Mouse (Mus musculus) heart, embryonic 11.5 days (tissue): ENCODE measurements around the gene Trim40. TPM values are rescaled to one million over a fixed set of nuclear protein-coding genes. Genes with fewer than 3 reads are reported as not detected.

Experiments used
- ATAC-seq: fragments of 200-750 bp; cut with Nextera tagmentation; replicated peaks from 2 replicates; pipeline ENCODE4 v1.8.0; 2017; ENCODE audit warnings: moderate library complexity; ENCODE audit not compliant: insufficient number of reproducible peaks, low FRiP score, low TSS enrichment
- H3K27ac ChIP-seq: fragments of 300-500 bp; sonication (generic); 2 replicates; pipeline ENCODE4 v1.5.1; 2014; ENCODE audit warnings: mild to moderate bottlenecking, low read depth, low read length
- H3K27me3 ChIP-seq: fragments of 300-500 bp; sonication (generic); 2 replicates; pipeline ENCODE4 v1.6.1; 2014; ENCODE audit warnings: mild to moderate bottlenecking, low read length, mixed read lengths; ENCODE audit not compliant: control insufficient read depth, insufficient read depth
- H3K36me3 ChIP-seq: fragments of 300-500 bp; sonication (generic); 2 replicates; pipeline ENCODE4 v1.6.1; 2014; ENCODE audit warnings: mild to moderate bottlenecking, low read length, moderate library complexity, mixed read lengths; ENCODE audit not compliant: control insufficient read depth, insufficient read depth
- H3K4me1 ChIP-seq: fragments of 300-500 bp; sonication (generic); 2 replicates; pipeline ENCODE4 v1.6.1; 2014; ENCODE audit warnings: low read length; ENCODE audit not compliant: control insufficient read depth, insufficient read depth
- H3K4me2 ChIP-seq: fragments of 300-500 bp; sonication (generic); 2 replicates; pipeline ENCODE4 v1.6.1; 2014; ENCODE audit warnings: mild to moderate bottlenecking, moderate library complexity
- H3K4me3 ChIP-seq: fragments of 300-500 bp; sonication (generic); 2 replicates; pipeline ENCODE4 v1.5.1; 2014; ENCODE audit warnings: low read depth, low read length
- H3K9ac ChIP-seq: fragments of 300-500 bp; sonication (generic); 2 replicates; pipeline ENCODE4 v1.6.1; 2014; ENCODE audit warnings: mild to moderate bottlenecking, low read depth, low read length, moderate library complexity
- H3K9me3 ChIP-seq: fragments of 300-500 bp; sonication (generic); replicated peaks from 2 replicates; pipeline ENCODE4 v1.6.1; 2016; ENCODE audit warnings: low read length; ENCODE audit not compliant: control insufficient read depth
- WGBS: fragments of 180-500 bp; shearing (Covaris S2); extraction: QIAGEN DNeasy Blood & Tissue Kit; methylation state at CpG from one replicate; pipeline ENCODE4 v1.1.7; 2014; ENCODE audit not compliant: insufficient replicate concordance; 5-methylcytosine and 5-hydroxymethylcytosine counted together
- polyA plus RNA-seq: library from polyadenylated mRNA; unstranded; fragments of >200 nt; fragmentation: Nextera tagmentation; extraction: Ambion mirVana; gene quantifications from 2 replicates; pipeline ENCODE4 v1.2.1, GENCODE M21; 2014

The Trim40 gene
- polyA plus RNA-seq, 1 experiment from 2014 or later, result not detected

DNA sequence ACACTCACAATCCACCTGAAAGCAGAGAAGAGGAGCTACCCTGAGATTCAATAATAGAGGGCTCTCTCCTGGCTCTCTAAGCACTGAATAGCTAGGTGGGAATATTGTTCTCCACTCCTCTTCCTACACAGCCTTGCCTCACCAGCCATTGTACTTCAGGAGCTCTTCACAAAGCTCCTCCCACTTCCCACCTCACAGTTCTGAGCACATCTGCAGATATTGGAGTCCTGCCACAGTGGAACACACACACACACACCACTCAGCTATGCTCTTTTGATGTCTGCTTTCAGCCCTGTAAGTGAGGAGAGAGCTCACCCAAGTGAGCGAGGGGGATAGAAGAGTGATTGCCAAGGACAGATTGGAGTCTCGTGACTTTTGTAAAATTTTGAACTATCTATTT lies 6.6 kb downstream of the Trim40 start:
- Histone ChIP-seq H3K4me3 (no peak overlapping the region), H3K9ac (no peak overlapping the region), H3K27me3 (no peaks in the 10 kb centered on the region), H3K9me3 (no peaks in the 10 kb centered on the region), H3K36me3 (no peaks in the 10 kb centered on the region), H3K27ac (no peak overlapping the region), H3K4me1 (no peaks in the 10 kb centered on the region), H3K4me2 (no peak overlapping the region)
- 79% methylated on average over 2 of the region's 2 CpGs for WGBS
- ATAC-seq, result no peak

DNA sequence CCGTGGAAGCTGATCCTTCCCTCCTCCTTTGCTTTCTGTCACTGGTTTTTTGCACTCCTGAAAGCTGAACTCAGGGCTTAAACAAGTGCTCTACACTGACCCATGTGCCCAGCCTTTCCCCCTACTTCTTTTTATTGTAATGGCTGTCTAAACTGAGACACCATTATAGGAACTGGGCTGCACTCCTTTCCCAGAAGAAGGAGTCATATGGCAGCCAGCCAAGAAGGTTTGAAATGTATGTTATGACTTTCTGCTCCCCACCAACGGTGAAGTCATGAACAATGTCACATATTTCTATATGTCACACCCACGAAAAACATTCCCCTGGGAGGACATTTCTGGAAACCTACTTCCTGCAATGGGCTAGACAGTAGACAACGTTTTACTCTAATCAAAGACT lies 15.3 kb downstream of the Trim40 start:
- no peak for ATAC-seq
- Histone ChIP-seq H3K27ac (no peak overlapping the region), H3K27me3 (peaks cover 2% of the 10 kb centered on the region; the same call in 1 of the 2 replicates), H3K9me3 (no peaks in the 10 kb centered on the region), H3K9ac (no peak overlapping the region), H3K4me2 (no peak overlapping the region), H3K36me3 (no peaks in the 10 kb centered on the region), H3K4me1 (no peaks in the 10 kb centered on the region), H3K4me3 (no peak overlapping the region)
- WGBS, result 55% methylated on average over 4 of the region's 4 CpGs

DNA sequence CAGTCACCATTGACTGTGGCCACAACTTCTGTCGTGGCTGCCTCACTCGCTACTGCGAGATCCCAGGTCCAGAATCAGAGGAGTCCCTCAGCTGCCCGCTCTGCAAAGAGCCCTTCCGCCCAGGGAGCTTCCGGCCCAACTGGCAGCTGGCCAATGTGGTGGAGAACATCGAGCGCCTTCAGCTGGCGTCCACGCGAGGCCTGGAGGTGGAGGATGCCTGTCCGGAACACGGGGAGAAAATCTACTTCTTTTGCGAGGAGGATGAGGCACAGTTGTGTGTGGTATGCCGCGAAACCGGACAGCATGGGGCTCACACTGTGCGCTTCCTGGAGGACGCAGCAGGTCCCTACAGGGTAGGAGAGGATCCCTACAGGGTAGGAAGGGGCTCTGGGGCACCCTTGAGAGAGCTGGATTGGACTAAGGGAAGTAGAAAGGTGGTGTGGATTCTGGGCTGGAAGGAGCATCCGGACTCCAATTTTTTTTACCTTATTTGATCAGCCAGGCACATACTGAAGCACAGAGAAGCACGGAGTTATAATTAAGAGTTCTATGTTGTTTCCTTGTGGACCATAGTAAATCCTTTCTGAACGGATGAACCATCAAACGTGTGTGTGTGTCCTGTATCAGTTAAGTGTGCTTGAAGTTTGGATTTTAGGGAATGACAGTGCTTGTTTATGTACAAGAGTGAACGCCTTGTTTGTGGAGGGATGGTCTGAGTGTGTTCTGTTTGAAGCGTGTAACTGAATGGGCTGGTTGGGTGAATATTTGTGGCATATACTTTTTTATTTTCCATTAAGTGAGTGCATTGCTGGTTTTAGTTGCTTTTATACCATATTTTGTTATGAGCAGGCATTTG lies 19.7 kb downstream of the Trim40 start:
- H3K27me3 ChIP-seq, result peaks cover 24% of the 10 kb centered on the region
- H3K9me3 ChIP-seq, result no peaks in the 10 kb centered on the region
- 62% methylated on average over 25 of the region's 25 CpGs for WGBS
- H3K4me1 ChIP-seq, result peaks cover 3% of the 10 kb centered on the region; the same call in 1 of the 2 replicates
- 0 out of 2 replicates have a peak, but pooled peaks have one; percentile 20 for ATAC-seq
- H3K36me3 ChIP-seq, result no peaks in the 10 kb centered on the region
- peak overlapping the region; percentile 29 for H3K4me2 ChIP-seq
- peak overlapping the region; percentile 70 for H3K27ac ChIP-seq
- peak overlapping the region; percentile 62 for H3K9ac ChIP-seq
- peak overlapping the region; percentile 39 for H3K4me3 ChIP-seq

DNA sequence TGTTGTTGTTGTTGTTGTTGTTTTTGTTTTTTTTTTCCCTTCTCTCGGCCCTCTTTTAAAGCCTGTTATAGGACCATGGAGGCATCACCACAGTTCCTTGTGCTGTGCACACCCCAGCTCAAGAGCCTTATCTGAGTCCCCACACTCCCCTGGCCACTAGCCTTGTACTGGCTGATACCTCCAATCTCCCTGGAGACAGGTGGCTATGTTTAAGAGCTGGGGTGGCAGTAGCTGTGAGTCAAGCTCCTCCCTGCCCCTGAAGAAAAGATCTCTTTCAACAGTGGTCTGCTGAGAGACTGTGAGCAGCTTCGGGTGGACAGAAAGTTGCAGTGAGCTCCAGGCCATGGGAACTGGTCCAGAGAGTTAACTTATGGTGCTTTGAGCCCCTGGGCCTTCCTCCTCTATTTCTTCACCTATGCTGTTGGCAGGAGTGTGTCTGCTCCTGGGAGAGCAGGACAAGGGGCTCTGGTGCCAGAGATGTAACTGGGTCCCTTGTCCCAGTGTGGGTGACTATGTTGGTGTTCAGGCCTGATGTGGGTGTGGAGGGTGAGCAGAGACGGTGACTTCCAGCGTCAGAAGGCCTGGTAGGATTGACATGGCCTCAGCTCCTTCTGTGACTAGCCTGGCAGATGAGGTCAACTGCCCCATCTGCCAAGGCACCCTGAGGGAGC lies 20.5 kb downstream of the Trim40 start, which contains the start of gene Trim10:
Gene Trim10, plus strand, starts transcription at position 291 of the 671 bp plus-strand sequence.
- Histone ChIP-seq H3K9ac (peak within 1 kb of the TSS; percentile 62), H3K4me3 (peak within 1 kb of the TSS; percentile 39), H3K27me3 (peaks cover 31% of the 10 kb centered on the region), H3K36me3 (no peaks in the 10 kb centered on the region), H3K4me1 (peaks cover 3% of the 10 kb centered on the region; the same call in 1 of the 2 replicates), H3K4me2 (peak within 1 kb of the TSS; percentile 29), H3K27ac (peak within 1 kb of the TSS; percentile 70), H3K9me3 (no peaks in the 10 kb centered on the region)
- ATAC-seq, result peak; percentile 91
- 66% methylated on average over 4 of the region's 4 CpGs for WGBS

DNA sequence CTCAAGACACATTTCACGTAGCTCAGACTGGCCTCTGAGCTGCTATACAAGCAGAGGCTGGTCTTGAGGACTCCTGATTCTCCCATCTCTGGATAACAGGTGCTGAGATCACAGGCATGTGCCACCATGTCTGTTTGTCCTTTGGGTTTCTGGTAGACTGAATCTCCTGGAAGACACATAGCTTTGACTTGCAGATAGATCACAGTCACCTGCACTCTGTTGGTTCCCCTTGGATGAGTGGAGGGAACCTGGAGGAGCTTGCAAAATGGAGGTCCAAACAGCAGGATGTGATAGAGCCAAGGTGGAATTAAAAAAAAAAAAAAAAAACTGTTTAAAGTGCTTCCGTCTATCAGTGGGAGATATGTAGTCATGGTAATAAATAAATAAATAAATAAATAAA lies 21.1 kb downstream of the Trim40 start:
- H3K36me3 ChIP-seq, result no peaks in the 10 kb centered on the region
- ATAC-seq, result no peak
- 73% methylated on average over 2 of the region's 2 CpGs for WGBS
- H3K4me2 ChIP-seq, result no peak overlapping the region
- H3K4me1 ChIP-seq, result peaks cover 3% of the 10 kb centered on the region; the same call in 1 of the 2 replicates
- peak overlapping the region; percentile 66 for H3K27ac ChIP-seq
- H3K9ac ChIP-seq, result no peak overlapping the region
- H3K9me3 ChIP-seq, result no peaks in the 10 kb centered on the region
- H3K4me3 ChIP-seq, result no peak overlapping the region
- H3K27me3 ChIP-seq, result peaks cover 34% of the 10 kb centered on the region

DNA sequence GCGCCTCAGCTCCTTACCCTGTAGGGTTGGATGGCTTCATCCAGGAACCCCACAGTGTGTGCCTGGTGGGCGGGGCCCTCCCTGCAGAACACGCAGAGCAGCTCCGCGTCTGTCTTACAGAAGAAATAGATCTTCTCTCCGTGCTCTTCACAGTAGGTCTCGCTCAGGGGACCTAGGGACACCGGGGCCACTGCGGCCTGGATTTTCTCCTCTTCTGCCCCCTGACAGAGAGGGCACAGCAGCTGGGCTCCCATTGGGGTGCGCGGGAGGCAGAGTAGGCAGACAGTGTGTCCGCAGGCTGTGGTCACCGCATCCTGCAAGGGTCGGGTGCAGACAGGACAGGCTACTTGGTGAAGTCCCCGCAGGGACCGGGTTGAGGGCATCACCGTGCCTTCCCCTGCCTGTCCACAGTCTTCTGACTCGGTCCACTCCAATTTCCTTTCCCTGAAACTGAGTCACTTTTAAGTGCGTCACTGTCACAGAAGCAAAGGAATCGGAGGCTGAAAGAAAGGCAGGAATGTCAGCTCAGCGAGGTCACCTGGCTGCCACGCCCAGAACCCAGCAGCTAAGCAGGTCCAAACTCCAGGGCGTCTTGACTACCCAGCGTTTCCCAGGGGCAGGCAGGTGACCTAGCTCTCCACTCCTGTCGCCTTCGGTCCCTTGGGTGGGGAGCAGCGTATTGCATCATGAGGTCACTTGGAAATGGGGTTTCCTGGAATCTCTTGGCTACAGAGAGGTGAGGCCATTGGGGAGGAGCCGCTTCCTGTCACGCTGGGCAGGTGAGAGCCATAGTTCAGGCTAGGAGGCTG lies 23.0 kb downstream of the Trim40 start, which contains the start of gene Trim15:
Gene Trim15, minus strand, starts transcription at position 492 of the 809 bp plus-strand sequence.
- H3K9me3 ChIP-seq, result no peaks in the 10 kb centered on the region
- WGBS, result 12% methylated on average over 29 of the region's 29 CpGs
- H3K27me3 ChIP-seq, result peaks cover 39% of the 10 kb centered on the region
- ATAC-seq, result peak; percentile 70
- peak within 1 kb of the TSS; percentile 21 for H3K4me3 ChIP-seq
- no peaks in the 10 kb centered on the region for H3K36me3 ChIP-seq
- H3K27ac ChIP-seq, result no peak within 1 kb of the TSS
- peak within 1 kb of the TSS; percentile 4; the same call in 1 of the 2 replicates for H3K9ac ChIP-seq
- peaks cover 3% of the 10 kb centered on the region; the same call in 1 of the 2 replicates for H3K4me1 ChIP-seq
- peak within 1 kb of the TSS; percentile 52 for H3K4me2 ChIP-seq

DNA sequence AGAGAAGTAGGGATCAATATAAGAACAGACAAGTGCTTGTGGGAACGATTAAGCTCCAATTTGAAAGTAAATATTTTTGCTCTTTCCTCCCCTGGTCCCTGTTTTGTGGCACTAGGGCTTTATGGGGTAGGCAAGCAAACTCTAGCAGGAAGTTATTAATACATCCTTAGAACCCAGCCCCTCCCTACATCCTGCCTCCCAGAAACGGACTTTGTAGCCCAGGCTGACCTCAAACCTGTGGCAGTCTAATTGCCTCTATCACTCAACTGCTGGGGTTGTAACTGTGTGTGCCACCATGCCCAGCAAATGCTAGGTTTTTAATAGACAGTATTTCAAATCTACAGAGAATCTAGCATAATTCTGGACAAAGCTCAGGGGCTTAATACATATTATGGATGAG lies 28.2 kb downstream of the Trim40 start:
- 65% methylated on average over 2 of the region's 2 CpGs for WGBS
- H3K9me3 ChIP-seq, result no peaks in the 10 kb centered on the region
- H3K27me3 ChIP-seq, result peaks cover 23% of the 10 kb centered on the region
- peaks cover 2% of the 10 kb centered on the region; the same call in 1 of the 2 replicates for H3K4me1 ChIP-seq
- no peak overlapping the region for H3K9ac ChIP-seq
- H3K36me3 ChIP-seq, result peaks cover 14% of the 10 kb centered on the region
- no peak for ATAC-seq
- H3K4me3 ChIP-seq, result no peak overlapping the region
- no peak overlapping the region for H3K27ac ChIP-seq
- no peak overlapping the region for H3K4me2 ChIP-seq

DNA sequence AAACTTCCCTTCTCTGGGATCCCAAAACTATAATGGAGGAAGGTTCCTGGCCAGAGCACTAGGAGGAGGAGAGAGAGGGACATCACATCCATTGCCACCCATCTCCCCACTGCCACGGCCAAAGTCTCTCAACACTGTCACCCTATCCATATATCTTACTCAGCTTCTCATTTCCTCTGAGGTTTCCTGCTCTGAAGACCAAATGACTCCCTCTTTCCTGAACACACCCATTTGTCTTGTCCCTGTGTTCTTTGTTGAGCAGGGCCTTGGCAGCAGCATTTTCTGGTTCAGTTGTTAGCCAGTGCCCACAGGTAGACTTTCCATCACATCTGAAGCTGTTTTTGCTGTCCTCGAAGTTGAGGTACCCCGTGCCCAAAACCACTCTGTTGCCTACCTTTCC lies 31.7 kb downstream of the Trim40 start:
- H3K4me1 ChIP-seq, result no peaks in the 10 kb centered on the region
- no peaks in the 10 kb centered on the region for H3K9me3 ChIP-seq
- H3K4me2 ChIP-seq, result no peak overlapping the region
- no peak overlapping the region for H3K27ac ChIP-seq
- 0 out of 2 replicates have a peak, but pooled peaks cover under 1% of the 10 kb centered on the region for H3K27me3 ChIP-seq
- peaks cover 30% of the 10 kb centered on the region for H3K36me3 ChIP-seq
- no peak overlapping the region for H3K4me3 ChIP-seq
- no peak for ATAC-seq
- WGBS, result 67% methylated on average over 3 of the region's 3 CpGs
- no peak overlapping the region for H3K9ac ChIP-seq
